Mouse (Mus musculus) adrenal gland (tissue): Measurements from ENCODE around the gene Ngfr.

Experiments used
- intact Hi-C: fragments of 180-260 bp; cut with DNase I; formaldehyde crosslinking; loops from one replicate; pipeline ENCODE4 v1.15.1; 2025

Ngfr gene

GRCm38 (mm10) chr11:95527307-95527706 lies 60.2 kb downstream of the Ngfr start:
- intact Hi-C loops: no loop called here

GRCm38 (mm10) chr11:95521563-95521962 lies 66.0 kb downstream of the Ngfr start:
- intact Hi-C loops: loop anchor here (2.0 to 5.0 kb wide), 3 partner anchors 137 to 403 kb away; partner anchors contain the start of gene Slc35b1

GRCm38 (mm10) chr11:95520456-95521072 lies 67.0 kb downstream of the Ngfr start:
- intact Hi-C loops: loop anchor here (2.0 to 5.0 kb wide), 3 partner anchors 136 to 402 kb away; partner anchors contain the start of gene Slc35b1

- intact Hi-C loops: loop anchor here (2.0 to 5.0 kb wide), 3 partner anchors 135 to 401 kb away; partner anchors contain the start of gene Slc35b1
Measured at GRCm38 (mm10) chr11:95519996-95520395, 67.5 kb downstream of the Ngfr start.

- intact Hi-C loops: no loop called here
Measured at GRCm38 (mm10) chr11:95519299-95519698, 68.2 kb downstream of the Ngfr start.
